Mouse (Mus musculus): ENCODE results near the gene Ppp2r2c. TPM values are rescaled to one million over a fixed set of nuclear protein-coding genes. Genes with fewer than 3 reads are reported as not detected.

Ppp2r2c gene
- total and polyA plus RNA-seq, 3 experiments, result 4.0 to 6.9 (median 5.1) TPM

GRCm38 (mm10) chr5:36870916-36871315 lies 2.6 kb downstream of the Ppp2r2c start:
- no peak for DNase-seq

- DNase-seq, result no peak
These were observed 7.6 kb downstream of the Ppp2r2c start for GRCm38 (mm10) chr5:36875956-36876355.

DNA sequence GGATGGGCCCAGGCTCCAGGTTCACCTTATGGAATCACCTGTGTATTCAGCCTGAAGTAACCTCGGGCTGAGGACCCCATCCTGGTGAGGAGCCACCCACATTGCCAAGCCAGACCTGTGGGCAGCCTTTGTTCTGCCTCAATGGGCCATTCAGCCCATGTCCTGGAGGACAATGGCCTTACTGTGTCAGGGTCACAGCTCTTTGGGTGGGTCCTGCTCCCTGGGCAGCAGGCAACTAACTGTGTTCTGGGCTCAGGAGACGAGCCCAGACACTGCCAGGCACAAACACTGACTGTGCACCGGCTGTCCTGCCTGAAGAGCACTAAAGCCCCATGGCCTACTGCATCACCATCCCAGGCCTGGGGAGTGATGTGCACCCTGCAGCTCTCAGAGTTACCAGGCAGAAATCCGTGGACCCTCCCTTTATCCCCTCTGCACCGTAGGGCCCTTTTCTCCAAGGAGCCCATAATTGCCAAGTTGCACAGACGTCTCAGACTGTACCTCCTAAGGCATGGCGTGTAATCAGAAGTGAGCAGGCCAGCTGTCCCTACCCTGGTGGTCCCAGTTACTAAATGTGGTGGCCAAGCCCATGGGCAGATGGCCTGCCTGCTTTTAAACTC lies 8.6 kb downstream of the Ppp2r2c start:
- no peak for DNase-seq

GRCm38 (mm10) chr5:36877641-36878040 lies 9.3 kb downstream of the Ppp2r2c start:
- no peak for DNase-seq

GRCm38 (mm10) chr5:36878801-36879200 lies 10.5 kb downstream of the Ppp2r2c start:
- DNase-seq, result no peak

GRCm38 (mm10) chr5:36880622-36881021 lies 12.3 kb downstream of the Ppp2r2c start:
- no peak for DNase-seq

DNA sequence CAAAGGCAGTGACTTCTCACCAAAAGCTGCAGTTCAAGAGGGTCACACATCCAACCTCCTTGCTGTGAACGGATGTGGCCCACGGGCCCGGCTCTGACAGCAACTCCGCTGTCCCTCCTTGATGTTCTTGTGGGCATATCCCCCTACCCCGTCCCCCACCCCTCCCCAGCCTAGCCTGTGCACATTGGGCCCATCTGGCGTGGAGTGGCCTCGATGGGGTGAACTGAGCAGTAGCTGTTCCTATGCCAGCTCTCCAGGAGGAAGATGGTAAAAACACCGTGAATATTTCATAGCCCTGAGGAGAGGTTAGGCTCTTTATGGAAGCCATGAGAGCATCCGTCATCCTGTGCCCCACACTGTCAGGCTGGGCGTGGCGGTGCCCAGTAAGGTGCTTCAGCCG lies 15.2 kb downstream of the Ppp2r2c start:
- no peak for DNase-seq

DNA sequence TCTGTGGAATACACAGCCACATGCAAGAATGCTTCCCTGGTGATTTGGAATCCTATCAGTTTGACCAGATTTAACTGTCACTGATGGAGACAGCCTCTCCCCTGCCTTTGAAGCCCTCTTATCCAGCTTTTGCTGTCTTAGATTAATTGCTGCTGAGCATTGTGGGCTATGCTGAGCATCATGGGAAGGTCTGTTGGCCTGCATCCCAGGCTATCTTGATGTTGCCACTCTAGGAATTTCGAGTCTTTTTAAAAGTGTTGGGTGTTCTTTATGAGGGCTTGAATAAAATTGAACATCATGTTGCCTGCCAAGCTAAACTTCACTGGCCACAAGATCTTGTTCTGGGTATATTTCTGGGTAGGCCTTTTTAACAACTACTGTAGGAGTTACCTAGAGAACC lies 16.8 kb downstream of the Ppp2r2c start:
- no peak for DNase-seq

DNA sequence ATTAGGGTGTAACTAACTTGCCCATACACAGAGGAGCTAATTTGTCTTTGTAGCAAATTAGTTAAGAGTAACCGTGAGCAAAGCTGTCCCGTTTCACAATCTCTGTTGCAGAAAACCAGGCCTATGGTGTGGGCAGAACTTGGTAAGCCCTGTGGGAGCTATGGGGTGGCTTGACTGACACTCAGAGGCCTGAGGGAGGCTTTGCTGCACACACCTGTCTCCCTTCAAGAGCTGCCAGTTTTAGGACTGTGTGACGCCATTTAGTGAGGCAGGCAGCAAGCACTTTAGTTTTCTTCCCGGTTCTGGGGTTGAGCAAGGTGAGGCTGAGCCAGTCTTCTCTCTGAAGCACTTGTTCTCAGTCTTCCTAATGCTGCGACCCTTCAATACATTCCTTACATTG lies 17.3 kb downstream of the Ppp2r2c start:
- DNase-seq, result no peak

DNA sequence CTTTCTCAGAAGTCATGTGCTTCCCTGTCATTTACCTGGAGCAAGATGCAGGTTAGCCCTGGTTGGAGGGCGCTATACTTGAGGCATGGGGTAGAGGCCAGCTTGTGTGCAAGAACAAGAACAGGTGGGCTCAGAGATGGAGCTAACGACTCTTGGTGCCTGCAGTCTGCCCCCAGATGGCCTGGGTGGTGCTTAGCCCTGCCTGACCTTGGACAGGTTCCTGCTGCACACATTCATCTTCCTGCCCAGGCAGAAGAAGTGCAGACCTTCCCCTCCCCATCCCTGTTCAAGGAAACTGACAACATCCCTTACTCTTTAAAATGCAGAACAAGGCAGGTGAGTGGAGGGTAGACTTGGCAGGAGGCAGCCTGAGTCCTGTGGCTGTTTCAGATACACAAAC lies 18.0 kb downstream of the Ppp2r2c start:
- DNase-seq, result no peak

DNA sequence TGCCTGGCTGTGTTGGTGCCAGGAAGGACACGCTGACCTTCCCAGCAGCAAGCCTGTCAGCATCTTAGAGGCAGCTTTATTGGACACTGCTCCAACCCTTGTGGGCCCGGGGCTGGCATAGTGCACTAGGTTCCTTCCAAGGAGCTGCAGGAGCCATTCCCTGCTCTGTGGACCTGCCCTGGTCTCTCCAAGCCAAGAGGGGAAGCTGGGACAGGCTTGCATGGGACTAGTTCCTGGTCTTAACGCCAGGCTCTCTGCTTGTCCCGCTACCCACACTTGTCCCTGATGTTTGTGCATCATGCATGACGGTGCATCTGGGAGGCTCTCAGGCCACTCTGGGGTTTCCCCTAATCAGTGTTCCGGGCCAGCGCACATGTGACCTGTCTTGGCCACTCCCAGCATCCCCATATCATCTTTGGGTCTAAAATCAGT lies 18.6 kb downstream of the Ppp2r2c start:
- no peak for DNase-seq

DNA sequence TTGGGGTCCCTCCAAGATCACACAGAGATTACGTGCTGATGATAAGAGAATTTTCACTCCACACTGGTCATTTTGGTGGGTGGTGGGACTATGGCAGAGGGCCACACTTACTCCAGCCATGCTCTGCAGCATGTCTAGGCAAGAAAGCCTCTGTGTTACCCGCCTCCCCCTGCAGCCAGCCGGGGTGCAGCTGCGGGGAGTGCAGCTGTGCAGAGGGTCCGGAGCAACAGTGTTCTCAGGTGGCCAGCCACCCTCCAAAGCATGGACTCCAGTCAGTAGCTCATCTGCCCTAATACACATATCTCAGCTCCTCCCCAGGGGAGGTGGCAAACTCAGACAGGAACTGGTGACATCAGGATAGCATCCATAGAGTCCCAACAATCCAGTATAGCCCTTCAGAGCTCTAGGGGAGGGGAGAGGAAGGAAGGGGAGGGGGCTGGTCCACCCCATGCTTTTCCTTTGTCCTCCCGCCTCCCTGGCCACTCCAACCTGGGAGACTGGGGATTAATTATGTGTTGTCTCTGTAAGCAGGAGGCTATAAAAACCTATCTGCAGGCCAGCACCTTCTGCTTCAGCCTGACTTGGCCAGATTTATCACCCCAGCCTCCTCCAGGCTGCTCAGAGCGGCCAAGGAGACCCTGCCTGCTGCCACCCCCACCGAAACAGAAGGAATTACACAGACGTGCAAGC lies 19.1 kb downstream of the Ppp2r2c start:
- no peak for DNase-seq

- DNase-seq, result no peak
These were observed 20.2 kb downstream of the Ppp2r2c start for GRCm38 (mm10) chr5:36888501-36888900.

DNA sequence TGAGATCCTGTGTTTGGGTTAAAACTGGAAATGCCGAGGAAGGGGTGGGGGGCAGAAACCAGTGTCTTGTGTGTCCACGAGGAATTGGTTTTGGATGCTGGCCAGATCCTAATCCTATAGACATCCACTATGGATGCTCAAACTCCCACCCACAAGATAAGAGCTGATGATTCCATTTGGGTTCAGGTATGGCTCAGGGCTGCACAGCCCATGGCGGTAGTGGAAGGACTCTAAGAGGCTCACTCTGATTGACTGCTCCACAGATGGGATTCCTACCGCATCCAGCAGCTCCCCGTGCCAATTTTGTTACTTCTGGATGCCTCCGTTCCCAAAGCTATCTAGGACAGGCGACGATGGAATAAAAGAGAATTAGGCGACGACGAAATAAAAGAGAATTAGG lies 20.6 kb downstream of the Ppp2r2c start:
- DNase-seq, result no peak

DNA sequence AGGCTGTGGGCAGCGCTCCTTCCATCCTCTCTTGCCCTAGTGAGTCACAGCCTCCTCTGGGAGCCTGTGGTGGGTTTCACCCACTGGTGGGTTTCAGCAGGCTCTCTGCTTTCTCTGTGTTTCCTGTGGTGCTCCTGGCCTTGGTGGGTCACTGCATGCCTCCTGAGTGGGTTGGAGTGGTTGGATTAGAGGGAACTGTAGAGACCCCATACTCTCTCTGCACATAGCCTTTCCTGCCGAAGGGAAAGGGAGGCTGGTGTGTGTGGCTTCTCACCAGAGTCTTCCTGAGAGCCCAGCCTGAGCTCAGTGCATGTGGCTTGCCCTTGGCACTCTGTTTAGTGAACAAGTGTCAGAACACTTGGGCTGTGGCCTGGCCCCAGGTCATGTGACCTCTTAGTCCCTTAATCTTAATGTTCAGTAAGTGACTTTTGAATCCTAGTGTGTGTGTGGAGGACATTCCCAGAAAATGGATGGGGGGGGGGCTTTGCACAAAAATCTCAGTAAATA lies 21.1 kb downstream of the Ppp2r2c start:
- DNase-seq, result no peak

- no peak for DNase-seq
These were observed 22.5 kb downstream of the Ppp2r2c start for GRCm38 (mm10) chr5:36890794-36891193.

GRCm38 (mm10) chr5:36891793-36892470 lies 23.6 kb downstream of the Ppp2r2c start:
- DNase-seq, result no peak

DNA sequence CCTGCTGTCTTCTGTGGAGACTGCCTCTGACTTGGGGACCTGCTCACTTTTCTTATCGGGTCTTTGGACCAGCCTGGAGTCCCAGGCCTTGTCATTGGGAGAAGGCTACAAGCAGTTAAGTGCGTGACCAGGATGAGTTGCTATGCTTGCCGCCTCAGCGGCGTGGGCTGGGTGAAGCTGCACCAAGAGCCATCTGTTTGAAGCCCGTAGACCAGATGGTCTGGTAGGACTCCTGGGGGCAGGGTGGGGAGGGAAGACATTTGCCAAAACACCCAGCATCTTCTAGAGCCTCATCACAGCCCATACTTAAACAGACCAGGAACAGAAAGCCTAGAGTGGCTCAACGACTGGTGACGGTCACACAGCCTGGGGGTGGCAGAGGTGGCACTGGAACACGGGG lies 24.9 kb downstream of the Ppp2r2c start:
- no peak for DNase-seq

GRCm38 (mm10) chr5:36894070-36894469 lies 25.8 kb downstream of the Ppp2r2c start:
- no peak for DNase-seq

DNA sequence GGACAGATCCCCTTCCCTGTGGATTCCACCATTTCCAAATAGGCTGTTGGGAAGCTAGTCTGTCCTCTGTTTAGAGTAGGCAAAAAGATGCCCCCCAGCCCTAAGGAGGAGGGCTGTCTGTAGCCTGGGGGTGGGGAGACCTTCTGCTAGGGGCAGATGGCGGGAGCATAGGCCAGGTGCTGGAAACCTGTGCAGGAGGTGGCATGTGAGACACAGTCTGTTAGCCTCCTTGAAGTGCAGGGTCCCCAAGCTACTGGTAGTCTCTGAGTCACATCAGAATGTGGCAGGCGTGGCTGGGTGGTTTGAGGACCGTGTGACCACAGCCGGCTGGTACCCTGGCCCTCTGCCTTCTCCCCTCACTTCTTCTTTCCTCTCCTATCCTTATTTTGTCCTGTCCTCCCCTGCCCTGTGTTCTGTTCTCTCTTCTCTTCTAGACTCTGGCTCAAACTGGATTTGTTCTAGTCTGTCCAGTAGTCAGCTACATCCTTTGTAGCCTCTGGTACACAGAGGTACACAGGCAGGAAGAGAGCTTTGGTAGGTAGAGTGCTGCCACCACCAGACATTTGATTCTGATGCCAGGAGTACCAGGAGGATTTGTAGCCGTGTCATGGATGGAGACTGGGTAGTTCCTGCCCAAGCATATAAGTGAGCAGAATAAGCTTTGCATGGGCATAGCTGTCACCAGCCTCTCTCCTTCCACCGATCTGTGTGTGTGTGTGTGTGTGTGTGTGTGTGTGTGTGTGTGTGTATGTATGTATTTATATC lies 26.5 kb downstream of the Ppp2r2c start:
- no peak for DNase-seq

DNA sequence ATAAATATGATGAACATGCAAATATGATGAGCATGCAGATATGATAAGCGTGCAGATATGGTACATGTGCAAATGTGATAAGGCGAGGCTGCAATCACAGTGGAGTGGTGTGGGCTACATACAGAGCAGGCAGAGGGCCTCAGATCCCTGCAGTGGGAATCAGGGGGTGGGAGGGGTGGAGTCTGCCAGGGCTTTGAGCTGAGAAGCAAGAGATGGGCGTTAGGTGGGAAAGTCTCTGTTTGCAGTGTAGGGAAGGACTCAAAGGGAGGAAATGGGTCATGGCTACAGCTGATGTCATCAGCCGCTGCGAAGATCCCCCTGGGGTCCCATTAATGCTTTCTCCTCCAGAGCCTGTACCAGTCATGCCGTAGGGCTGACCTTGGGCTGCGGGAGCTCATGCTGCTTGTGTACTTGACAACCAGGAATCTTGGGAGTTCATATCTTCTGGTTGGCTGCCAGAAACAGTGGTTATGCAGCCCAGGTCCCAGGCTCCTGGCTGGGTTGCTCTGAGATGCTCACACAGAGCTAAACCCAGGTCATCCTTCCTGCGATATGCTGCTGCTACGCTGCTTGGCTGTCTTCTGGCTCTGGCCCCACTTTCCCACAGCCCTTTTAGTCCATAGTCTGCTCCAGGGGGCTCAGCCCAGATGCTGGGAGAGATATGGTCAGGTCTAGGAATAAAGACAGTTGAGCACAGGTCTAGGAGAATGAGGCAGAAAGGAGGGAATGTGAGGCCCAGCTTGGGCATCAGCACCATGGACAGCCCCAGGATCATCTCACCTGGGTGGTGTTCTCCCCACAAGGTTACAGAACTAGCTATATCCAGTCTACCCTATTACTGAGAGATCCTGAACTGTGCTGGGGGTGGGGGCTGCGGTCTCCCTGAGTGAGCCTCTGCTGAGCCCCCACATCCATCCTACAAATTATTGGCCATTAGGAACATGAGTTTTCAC lies 27.6 kb downstream of the Ppp2r2c start:
- DNase-seq, result no peak

Measured in adrenal gland, adult 2 months (tissue).